Mouse (Mus musculus): ENCODE results near the gene Lmf1.

Lmf1 gene

DNA sequence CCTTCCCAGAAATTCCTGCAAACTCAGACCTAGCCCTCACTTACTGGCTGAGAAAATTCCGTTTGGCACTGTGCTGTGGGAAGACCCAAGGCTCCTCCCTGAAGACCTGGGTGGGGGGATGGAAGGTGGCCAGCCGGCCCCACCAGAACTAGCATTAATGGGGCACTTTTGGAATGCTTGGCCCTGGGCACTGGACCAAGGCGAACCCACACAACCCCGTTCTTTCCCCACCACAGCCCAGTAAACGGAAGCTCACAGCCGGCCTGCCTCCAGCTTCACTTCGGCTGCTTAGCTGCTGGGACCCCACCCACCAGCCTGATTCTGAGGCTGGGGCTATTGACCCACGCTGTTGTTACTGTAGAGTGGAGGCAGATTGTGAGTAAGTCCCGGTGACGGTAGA lies 10.7 kb upstream of the Lmf1 start:
- DNase-seq (ENCODE audit: low spot score) = no peak

DNA sequence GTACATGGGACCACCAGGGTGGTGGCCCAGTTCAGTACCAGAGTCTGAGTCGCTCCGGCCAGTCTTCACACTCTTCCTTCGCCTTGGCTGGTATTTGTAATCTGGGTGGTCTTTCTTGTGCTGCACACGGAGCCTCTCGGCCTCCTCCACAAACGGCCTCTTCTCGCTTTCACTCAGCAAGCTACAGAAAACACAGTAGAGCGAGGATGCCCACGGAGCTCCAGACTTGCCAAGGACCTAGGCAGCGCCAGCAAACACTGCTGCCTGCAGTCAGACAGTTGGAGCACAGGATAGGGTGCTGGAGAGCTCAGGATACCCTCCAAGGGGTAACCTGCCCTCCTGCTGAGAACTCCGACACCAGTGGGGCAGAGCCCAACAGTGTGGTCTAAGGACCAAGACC lies 10.0 kb upstream of the Lmf1 start:
- no peak for DNase-seq (ENCODE audit: low spot score)

DNA sequence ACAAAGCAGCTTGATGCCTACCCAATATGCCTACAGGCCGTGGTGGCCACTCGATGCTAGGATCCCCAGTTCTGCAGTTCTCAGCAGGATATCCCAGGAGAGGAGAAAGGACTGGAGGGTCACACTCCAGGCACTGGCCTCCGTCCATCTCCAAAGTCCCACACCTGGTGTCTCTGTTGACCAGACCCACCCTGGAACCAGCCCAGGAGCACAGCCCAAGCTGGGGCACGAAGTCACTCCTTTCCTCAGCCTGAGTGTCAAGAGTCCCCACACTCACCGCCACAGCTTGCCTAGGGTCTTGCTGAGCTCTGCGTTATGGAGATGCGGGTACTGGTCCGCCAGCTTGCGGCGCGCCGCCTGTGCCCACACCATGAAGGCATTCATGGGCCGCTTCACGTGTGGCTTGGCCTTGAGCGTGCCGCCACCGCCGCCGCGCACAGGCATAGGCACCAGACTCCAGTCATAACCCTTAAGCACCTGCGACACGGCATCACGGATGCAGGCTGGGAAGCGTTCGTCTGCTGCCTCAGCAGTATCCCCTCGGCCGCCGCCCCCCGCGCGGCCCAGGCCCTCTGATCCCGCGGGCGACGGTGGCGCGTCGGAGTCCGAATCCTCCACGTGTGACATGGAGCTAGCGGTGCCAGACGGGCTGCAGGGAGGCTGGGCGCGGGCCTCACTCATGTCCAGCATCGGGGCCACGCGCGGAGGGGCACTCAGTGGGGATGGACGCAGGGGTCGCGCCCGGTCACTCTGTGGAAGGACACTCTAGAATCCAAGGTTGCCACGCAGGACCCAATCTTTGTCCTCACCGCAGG lies 8.8 kb upstream of the Lmf1 start:
- DNase-seq (ENCODE audit: low spot score) = no peak

DNA sequence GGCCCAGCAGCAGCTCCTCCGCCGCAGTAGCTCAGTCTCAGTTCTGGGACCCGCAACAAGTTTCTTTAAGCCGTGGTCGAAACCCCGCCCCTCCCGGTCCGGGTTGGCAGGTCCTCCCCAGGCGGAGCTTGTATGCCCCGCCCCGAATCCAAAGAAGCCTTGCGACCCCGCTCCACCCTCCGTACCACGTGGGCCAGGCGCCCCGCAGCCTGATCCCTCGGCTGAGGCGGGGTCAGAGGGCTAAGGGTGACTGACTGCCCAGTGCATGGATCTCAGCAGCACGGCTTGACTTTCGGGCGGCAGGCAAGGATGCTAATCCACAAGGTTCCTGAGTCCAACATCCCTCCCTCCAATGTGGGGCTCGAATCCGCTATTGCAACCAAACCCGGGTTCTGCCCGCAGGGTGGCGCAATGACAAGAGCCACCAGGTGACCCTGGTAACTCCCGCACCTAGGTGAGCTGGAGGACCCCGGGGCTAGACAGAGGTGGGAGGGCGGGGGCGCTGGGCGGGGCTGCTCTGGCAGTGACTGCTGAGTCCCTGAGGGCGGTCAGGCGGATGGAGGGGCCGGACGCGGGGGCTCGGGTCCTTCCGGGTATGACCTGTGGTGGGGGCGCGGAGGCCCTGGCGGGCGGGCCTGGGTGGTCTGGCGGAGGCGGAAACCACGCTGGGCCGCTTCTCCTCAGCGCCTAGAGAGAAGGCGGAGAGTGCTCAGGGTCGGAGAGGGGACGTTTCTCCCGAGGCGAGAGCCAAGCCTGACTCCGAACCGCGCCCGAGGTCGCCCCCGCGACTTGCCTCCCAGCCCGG lies 8.0 kb upstream of the Lmf1 start, which contains the start of gene Sox8:
Gene Sox8, minus strand, starts transcription at position 39 of the 805 bp plus-strand sequence.
- peak; percentile 91 for DNase-seq (ENCODE audit: low spot score)

DNA sequence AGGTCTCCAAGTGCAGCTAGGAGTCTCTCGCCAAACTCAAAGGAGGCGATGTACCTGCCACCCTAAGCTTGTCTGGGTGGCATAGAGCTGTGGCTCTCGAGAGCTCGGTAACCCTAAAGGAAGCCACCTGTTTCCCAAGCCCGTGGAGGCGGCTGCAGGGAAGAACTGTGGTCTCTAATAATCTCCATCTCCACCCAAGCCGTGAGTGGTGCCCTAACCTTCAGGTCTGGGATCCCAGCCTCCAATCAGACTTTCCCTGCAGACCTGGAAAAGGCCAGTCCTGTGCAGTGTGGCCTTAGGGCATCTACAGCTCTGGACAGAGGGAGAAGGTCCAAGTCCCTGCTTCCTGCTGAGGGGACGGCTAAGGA lies 7.4 kb upstream of the Lmf1 start:
- DNase-seq (ENCODE audit: low spot score) = no peak

DNA sequence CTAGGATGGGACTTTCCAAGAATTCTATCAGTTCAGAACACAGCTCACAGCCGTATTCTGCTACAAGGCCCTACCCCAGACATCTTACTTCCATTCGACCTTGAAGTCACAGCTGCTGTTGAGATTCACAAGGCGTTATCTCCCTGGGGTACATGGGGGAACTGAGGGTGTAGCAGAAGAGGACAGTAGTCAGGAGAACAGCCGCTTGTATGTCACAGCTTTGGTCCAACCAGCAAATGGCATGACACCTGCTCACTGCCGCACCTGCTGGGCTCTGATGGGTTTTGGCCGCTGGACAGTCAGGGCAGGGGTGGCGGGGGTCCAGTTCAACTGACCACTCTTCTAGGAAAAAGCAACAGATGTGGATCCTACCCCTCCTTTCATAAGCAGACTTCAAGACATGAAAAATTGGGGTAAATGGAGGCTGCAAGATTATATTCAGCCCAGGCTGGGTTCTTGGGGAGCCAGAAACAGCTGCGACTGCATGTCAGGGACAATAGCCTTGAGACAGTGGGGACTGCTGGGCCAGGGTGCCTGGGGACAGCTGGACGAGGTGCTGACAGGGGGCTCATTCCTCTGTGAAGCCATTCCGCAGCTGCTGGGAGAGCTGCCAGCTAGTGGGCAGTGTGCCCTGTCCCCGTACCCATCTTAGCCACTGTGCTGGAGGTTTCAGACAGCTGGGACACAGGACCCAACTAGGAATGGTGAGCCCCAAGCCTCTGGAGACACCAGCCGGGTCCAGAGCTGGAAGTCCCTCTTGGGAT lies 3.5 kb upstream of the Lmf1 start:
- DNase-seq (ENCODE audit: low spot score) = peak; percentile 57

DNA sequence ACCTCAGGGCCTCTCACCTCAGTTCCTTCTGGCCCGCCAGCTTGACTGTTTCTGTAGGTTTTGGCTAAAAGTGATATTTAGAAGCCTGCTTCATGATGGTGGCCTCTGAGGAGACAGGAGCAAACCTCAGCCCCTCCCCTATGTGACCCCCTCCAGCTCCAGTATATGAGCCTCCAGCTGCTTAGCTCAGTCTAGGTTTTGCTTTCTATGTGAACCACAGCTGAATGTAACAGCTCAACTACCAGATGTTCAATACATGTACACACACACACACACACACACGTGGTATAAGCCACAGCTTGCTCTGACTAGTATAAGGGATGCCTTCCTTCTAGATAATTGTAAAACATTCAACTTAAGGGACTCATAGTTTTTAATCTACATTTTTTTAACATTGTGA lies 2.9 kb upstream of the Lmf1 start:
- no peak for DNase-seq (ENCODE audit: low spot score)

DNA sequence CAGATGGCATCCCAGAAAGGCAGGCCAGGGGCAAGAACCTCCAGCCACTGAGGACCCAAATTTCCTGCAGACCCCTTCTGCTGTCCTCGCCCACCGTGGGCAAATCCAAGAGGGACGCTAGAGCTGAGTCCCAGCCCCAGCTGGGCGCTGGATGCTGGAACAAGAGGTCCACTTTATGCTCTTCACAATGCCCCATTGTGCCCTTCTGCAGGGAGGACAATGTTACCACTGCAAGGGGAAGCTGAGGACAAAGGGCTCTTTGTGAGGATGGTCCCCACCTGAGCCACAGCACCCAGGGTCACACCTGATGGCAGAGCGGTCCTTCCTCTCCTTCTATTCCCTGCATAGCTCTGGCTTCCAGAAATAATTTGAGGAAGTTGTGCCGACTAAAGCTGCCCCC lies 1.6 kb upstream of the Lmf1 start:
- peak; percentile 44 for DNase-seq (ENCODE audit: low spot score)

DNA sequence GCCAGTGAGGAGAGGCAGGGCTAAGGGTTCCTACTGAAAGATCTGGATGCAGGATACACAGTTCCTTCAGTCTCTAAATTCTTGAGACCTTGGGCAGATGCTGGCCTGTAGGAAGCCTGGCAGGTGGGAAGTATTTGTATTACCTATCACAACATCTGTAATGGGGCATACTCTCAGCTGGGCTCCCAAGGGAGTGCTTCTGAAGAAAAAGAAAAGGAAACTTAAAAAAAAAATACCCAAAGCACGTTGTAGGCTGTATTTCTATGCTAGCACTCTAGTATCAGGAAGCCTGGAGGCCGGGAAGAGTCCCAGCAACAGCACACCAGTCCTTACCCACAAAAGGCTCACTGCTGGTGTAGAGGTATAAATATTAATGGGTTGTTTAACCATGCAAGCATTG lies 1.2 kb upstream of the Lmf1 start:
- DNase-seq (ENCODE audit: low spot score) = no peak

DNA sequence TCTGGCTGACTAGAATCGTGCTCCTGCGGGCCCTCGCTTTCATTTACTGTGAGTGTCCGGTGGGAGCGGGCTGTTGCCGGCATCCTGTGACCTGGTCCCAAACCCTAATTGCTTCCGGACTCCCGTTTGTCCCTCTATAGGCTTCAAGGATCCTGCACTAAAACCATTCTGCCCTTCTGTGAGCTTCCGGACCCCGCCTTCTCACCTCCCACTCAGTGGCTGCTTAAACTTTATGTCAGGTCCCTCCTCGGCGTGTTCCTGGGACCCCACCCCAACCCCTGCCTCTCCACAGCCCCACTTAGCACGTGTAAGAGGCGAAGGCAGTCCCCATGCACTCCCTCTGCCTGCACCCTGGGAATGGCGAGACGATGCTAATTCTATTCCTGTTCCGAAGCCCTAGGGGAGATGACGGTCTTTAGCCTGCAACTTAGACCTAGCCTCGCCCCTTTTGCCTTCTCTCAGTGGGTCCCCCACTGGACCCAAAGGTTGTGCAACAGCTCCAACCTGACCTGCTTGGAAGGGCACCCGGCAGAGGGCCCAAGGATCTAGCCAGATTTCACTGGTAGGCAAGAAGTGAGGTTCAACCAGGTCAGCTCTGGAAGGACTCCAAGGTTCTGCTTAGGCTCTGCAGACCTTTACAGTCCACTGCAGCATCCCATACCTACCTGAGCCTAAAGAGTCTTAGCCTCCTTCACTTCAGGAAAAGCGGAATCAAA lies 605 bp downstream of the Lmf1 start:
- DNase-seq (ENCODE audit: low spot score) = no peak

DNA sequence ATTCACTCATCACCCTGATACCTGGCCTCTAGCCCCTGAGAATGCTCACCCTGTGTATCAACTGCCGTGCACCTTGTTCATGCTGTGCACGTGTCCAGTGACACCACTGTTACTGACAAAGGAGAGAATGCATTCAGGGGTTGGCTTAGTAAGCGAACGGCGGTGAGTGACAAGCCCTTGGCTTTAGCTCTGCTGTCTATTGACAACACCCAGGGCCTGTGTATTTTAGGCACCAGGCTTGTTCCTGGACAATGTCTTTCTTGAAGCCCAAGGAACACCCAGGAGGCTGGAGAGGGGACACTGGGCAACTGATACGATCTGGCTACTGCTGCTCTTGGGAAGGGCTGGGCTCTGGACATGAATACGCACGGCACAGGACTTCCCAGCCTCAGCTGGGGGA lies 3.2 kb downstream of the Lmf1 start:
- DNase-seq (ENCODE audit: low spot score) = no peak

DNA sequence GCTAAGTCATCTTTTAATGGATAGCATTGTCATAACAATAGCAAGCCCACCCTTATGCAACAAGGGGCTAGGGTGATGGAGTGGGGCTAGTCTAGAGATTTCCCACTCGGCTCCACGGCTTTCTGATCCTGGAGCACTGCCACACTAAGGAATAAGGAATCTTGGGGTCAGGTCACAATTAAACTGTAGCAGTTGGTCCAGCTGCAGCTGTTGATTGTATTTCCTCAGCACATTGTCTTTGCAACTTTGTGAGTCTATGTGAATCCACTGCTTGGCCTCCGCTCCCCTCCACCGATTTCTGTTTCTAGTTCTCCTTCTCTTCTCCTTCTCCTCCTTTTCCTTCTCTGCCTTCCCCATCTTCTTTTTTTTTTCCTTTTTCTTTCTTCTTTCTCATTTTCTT lies 4.2 kb downstream of the Lmf1 start:
- DNase-seq (ENCODE audit: low spot score) = no peak

DNA sequence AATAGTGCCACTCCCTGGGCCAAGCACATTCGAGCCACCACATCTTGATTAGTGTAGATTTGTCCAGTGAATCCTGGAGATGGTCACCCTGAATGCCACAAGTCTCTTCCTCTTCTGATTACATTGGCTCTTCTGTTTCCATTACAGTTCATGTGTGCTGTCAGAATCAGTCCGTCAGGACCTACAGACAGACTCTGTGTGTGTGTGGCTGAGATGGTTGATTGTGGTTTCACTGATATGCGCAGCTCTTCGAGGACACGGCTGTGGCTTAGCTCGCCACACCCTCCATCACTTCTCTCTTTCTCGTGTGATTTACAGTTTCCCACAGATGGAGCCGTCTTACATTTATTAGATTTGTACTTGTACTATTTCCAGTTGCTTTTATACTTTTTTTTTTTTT lies 5.0 kb downstream of the Lmf1 start:
- DNase-seq (ENCODE audit: low spot score) = no peak

DNA sequence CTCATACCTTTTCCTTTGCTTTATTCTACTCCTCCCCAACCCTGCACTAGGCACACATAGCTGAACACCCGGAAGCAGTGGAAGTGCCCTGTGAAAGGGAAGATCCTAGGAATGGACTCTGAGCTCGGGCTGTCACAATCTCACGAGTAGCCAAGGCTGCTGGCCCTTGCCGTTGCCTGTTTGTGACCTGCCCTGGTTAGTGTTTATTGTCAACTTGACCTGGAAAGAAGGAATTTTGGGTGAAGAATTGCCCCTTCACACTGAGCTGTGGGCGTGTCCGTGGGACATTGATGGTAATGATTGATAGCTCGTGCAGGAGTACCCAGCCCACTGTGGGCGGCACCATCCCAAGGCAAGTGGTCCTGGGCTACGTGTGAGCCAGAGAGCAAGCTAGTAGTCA lies 5.8 kb downstream of the Lmf1 start:
- no peak for DNase-seq (ENCODE audit: low spot score)

DNA sequence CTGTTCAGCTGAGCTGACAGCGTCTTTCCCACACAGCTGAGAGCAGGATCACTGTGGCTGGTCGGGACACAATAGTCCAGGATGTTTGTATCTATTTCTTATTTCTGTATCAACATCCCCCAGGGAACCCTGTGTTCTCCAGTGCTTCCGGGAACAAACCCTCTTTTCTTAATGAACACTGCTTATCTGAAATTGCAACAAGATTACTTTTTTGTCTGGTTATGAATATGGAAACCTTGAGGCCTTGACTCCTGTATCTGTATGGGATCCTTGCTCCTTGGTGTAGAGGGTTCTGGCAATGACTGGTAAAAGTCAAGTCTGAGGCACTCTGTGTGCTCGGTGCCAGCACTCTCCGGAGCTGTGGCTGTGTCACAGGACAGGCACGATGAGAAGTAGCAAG lies 11.2 kb downstream of the Lmf1 start:
- DNase-seq (ENCODE audit: low spot score) = no peak

DNA sequence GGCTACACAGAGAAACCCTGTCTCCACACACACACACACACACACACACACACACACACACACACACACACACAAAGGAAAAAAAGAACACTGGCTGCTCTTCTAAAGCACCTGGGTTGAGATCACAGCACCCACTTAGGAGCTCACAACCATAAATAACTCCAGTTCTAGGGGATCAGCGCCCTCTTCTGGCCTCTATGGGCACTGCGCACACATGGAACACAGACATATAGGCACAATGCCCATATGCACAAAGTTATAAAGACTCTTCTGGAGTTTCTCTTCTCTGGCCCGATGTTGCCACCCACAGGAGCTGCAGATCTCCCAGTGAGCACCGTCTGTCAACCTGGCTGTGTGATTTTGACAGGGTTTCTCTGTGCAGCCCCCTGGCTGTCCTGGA lies 12.1 kb downstream of the Lmf1 start:
- no peak for DNase-seq (ENCODE audit: low spot score)

DNA sequence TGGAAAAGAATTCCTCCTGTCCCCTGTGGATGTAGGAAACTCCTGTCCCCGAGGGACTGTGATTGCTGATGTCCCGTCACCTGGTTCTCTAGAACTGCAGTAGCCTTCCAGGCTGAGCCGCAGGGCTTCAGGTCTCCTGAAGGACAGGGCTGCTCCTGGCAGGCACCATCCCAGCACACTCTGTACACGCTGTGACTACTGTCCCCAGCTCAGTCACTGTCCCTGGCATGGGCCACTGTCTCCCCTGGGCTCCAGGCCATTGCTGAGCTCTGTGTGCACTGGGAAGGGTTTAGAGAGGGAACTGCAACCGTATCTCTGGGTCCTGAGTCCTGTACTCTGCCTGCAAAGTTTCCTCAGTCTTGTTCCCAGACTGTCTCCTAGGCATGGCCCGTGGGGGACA lies 13.5 kb downstream of the Lmf1 start:
- DNase-seq (ENCODE audit: low spot score) = no peak

DNA sequence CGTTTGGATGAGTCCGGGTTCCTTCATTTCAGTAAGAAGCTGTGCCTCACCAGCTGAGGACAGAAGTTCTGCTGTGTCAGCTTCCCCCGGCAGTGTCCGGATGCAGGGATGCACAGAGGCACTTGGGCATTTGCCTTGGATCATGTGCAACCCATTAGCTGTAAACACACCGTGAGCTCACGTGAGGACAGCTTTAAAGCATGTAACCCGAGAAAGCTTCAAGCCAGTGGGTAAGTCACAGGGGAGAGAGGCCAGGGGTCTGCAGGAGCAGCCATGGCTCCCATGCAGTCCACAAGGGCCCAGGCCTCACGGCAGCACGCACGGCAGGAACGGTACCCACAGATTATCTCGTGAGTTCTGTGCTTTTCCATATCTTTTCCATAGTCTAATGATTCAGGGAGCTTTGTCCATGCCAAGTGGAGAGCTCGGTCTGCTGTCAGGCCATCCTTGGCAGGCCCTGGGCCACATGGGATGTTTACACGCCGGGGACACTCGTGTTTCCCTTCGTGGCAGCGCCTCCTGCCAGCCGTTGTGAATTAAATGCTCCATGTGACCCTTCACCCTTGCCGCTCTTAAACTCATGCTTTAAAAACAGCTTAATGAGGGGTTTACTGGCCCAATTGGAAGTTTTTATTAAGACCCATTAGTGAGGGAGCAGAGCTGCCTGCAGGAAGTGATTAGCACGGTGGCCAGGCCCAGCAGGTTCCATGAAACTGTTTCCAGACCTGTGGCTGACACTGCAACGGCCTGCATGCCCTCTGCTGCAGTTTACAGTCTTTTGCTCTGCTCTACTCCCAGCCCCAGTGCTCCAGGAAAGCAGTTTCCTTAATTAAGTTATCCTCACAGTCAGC lies 14.8 kb downstream of the Lmf1 start:
- no peak for DNase-seq (ENCODE audit: low spot score)

DNA sequence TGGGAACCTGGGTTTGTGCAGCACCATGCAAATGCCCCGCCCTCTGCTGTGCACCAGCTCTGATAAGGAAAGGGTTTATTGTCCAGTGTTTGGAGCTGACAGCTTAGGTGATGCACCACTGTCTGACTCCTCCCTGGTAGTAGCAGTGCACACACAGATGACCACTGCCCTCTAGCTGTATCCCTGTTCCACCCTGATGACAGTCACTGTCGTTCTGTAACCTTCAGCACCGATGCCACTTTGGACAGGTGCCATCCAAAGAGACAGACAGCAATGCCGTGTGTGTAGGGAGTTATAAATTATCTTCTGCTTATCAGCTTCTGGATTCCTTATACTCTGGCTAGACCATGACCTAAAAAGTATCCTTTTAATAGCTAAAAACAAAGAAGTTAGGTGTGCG lies 16.6 kb downstream of the Lmf1 start:
- no peak for DNase-seq (ENCODE audit: low spot score)

DNA sequence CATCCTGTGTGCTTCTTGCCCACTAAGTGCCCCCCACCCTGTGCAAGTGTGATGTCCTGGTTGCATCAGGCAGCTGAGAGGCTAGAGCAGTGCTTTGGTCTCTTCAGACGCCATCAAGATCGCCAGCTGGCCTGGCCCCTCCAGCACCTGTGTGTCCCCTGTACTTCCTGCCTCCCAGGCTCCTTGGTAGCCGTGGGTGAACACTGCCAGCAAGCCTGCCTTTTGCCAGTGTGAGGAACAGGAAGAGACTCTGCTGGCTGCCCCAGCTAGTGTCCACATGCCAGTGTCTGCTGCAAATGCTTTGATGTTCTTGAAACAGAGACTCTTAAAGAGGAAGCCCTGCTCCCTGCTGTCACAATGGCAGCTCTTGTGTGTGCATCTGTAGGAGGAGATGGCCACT lies 18.7 kb downstream of the Lmf1 start:
- no peak for DNase-seq (ENCODE audit: low spot score)

DNA sequence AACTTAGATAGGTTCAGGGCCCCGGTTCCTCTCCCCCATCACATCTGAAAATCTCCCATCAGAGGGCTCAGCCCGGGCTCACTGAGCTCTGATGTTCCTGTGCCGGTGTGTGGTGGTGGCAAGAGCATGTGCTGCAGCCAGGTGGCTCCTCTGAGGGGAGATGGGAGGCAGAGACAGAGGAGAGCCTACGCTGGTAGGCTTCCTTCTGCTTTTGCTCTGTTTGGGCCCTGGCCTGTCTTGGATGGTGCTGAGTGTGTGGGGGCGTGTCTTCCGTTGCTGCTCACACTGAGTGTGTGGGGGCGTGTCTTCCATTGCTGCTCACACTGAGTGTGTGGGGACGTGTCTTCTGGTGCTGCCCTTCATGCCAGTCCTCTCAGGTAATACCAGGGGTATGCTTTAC lies 23.5 kb downstream of the Lmf1 start:
- DNase-seq (ENCODE audit: low spot score) = no peak
